Mouse (Mus musculus) ES-E14 (cell line): ENCODE measurements at regions not wholly inside any gene's neighbourhood (a gene's known extent, or its start where the extent isn't known, plus 50 kb on each side); places are given as distances from the start of the nearest gene placed in this dataset.

Experiments
- CHD2 ChIP-seq: IDR thresholded peaks from 2 replicates; pipeline ENCODE4 v1.6.1; 2014; ENCODE audit warnings: mild to moderate bottlenecking, low read depth, low read length, inconsistent platforms
- HCFC1 ChIP-seq: IDR thresholded peaks from 2 replicates; pipeline ENCODE4 v1.6.1; 2012; ENCODE audit warnings: low read length, inconsistent platforms, borderline replicate concordance; ENCODE audit not compliant: insufficient read depth
- MAFK ChIP-seq: IDR thresholded peaks from 2 replicates; pipeline ENCODE4 v1.6.1; 2014; ENCODE audit warnings: mild to moderate bottlenecking, low read depth, low read length, inconsistent platforms; ENCODE audit not compliant: insufficient read depth
- ZC3H11A ChIP-seq: IDR thresholded peaks from 2 replicates; pipeline ENCODE4 v1.6.1; 2012; ENCODE audit warnings: low read depth, mild to moderate bottlenecking, inconsistent platforms, low read length, borderline replicate concordance
- ZNF384 ChIP-seq: IDR thresholded peaks from 2 replicates; pipeline ENCODE4 v1.6.1; 2012; ENCODE audit warnings: low read depth, low read length, inconsistent platforms

DNA sequence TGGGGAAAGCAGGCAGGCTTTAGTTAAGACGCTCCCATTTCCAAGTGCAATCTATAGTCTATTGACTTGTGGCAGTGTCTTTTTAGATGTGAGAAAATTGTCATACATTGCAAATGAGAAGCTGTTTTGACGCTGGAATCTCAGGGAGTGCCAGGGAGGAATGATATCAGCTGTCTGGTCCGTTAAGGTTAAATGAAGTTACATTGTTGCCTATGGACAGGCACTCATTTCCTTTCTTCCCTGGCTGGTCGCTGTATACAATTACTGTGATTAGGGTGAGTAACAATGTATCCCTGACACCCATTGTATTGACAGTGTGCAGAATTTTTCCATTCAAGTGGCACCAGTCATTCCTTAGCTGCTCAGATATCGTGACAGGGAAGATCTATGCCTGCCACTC lies 168.3 kb downstream of the Gpat3 start:
- TF ChIP-seq MAFK: no peak
- TF ChIP-seq CHD2: no peak
- no peak for TF ChIP-seq ZC3H11A
- TF ChIP-seq ZNF384: no peak
- TF ChIP-seq HCFC1: no peak
